Mouse (Mus musculus): Measurements from ENCODE around the gene Git1.

Git1 gene

GRCm38 (mm10) chr11:77502481-77502880 lies 9.1 kb downstream of the Git1 start:
- peak; percentile 3 for DNase-seq

DNA sequence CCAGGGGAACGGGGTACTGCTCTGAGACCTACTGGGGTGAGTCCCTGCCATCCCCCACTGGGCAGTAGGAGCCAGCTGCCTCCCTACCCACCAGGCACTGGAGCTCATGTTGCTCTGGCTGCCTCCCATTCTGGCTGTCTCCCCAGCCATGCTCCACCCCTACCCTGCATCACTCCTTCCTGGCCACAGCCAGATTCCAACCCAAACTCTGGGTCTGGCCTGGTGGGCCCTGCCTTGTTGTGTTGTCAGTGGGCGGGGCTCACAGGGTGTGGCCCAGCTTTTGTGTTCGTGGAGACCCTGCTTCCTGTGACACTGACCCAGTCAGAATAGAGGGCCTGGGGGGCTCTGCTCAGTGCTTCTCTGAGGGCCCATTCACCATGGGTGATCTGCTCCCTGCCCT lies 10.1 kb downstream of the Git1 start:
- DNase-seq, result no peak

DNA sequence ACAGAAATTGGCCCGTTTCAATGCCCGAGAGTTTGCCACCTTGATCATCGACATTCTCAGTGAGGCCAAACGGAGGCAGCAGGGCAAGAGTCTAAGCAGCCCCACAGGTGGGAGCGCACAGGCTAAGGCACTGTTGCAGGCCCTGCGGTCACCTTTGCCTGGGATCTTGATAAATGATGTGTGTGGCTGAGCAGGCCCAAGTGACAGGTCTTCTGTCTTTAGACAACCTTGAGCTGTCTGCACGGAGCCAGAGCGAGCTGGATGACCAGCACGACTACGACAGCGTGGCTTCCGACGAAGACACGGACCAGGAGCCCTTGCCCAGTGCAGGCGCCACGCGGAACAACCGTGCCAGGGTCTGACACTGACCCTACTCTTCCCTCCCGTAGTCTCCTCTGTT lies 11.0 kb downstream of the Git1 start:
- DNase-seq, result no peak

DNA sequence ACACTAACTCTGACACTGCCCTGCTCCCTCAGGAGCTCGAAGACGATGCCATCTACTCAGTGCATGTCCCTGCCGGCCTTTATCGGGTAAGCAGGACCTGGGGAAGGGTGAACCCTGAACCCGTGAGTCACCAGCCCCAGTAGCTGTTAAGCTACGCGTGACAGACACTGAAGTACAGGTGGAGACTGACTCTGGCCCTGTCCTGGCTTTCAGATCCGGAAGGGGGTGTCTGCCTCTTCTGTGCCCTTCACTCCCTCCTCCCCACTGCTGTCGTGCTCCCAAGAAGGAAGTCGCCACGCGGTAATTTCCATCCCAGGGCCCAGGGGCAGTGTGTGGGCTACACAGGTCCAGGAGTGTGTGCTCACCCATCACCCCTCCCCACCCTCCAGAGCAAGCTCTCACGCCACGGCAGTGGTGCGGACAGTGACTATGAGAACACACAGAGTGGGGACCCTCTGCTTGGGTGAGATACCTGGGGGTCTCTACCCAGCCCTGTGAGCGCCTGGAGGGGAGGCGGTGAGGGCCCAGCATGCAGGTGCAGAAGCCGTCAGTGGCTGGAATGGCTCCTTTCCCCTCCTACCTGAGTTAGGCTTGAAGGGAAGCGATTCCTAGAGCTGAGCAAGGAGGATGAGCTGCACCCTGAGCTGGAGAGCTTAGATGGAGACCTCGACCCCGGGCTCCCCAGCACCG lies 12.1 kb downstream of the Git1 start:
- no peak for DNase-seq

GRCm38 (mm10) chr11:77506273-77506672 lies 12.9 kb downstream of the Git1 start:
- peak; percentile 86 for DNase-seq

GRCm38 (mm10) chr11:77506941-77507340 lies 13.6 kb downstream of the Git1 start:
- no peak for DNase-seq

DNA sequence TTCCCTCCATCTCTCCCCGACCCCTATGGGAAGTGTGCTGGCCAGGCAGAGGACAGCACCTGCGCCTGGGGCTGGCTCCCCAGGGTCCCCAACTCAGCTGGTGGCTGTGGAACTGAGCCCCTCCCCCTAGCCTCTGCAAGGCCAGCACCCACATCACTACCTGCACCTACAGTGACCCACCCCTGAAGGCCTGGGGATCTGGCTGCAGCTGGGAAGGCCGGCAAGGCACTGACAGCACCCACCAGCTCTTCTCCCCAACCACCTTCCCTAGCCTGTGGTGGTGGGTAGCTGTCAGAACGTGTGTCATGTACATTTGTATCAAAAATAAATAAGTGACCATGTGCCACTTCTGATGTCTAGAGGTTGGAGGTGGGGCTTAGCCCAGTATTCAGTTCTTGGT lies 14.1 kb downstream of the Git1 start:
- peak; percentile 17 for DNase-seq

DNA sequence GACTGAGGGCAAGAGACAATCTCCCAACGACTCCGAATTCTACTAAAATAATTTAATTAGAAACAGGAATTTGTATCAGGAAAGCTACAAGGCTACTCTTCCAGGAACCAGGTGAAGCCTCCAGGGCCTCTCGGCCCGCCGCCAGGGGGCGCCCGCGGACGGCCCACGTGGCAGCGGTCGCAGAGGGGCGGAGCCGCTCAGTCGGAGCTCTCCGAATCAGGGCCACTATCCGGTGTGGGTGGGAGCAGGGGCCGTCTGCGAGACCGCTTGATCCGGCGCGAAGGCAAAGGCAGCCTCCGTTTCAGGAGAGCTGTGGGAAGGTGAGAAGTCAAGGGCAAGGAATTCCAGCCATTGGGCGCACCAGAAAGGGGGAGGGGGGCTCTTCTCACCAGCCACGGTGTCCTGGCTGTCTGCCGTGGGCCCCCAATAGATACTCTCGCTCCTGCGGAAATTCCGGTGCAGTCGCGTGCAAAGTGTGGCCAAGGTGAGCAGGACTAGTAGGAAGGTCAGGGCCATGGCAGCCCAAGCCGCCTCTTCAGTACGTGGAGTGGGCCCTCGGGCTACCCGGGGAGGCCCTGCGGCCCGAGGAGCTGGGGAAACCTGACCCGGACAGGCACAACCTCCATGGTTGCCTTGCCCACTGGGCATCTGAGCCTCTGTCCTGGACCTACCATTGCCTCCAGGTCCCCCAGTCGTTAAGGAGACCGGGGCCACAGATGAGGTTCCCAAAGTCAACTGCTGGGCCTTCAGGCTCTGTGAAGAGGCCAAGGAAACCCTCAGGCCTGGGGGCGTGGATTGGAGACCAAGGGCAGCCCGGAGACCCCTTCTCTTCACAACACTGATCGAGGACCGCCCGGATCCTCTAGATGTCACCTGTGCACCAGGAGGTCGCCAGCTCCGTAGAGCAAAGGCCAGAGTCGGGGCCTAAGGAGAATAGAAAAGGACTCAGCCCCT lies 15.0 kb downstream of the Git1 start:
- DNase-seq, result peak; percentile 83

DNA sequence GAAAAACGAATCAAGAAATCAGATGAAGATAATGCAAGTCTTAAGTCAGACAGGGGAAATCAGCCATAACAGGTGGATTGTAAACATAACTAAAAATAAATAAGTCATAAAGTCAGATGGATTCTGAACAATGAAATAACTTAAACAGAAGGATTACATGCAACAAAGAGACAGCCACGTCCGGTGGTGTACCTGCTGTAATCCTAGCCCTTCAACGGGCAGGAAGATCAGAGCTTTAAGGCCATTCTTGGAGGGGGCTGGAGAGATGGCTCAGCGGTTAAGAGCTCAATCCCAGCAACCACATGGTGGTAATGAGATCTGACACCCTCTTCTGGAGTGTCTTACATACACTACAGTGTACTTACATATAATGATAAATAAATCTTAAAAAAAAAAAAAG lies 18.0 kb downstream of the Git1 start:
- no peak for DNase-seq

- DNase-seq, result peak; percentile 86
Observed at GRCm38 (mm10) chr11:77512891-77513810, 19.8 kb downstream of the Git1 start.

GRCm38 (mm10) chr11:77513811-77514170 lies 20.4 kb downstream of the Git1 start:
- DNase-seq, result peak; percentile 27

DNA sequence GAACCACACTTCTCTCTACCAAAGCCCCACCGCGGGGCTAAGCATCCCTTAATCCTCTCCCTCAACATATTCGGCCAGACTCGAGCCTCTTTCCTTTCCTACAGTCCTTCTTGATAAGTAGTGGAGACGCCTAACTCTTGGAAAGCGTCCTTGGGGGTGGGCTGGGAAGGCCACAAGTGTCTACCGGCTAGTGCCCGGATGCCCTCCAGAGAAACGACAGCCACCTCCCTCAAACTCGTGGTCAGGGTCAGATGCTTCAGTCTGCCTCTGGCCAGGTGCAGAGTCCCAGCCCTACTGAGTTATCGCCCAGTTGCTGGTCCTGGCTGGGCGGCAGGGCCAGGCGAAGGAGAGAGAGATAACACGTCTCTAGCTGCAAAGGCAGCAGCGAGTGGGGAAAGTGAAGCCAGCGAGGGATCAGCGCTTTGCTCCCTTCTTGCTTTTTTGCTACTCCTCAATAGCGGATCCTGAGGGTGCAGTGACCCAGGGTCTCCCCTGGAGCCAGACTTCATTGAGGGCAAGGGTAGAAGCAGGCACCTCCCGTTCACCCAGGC lies 21.0 kb downstream of the Git1 start:
- peak; percentile 22 for DNase-seq

DNA sequence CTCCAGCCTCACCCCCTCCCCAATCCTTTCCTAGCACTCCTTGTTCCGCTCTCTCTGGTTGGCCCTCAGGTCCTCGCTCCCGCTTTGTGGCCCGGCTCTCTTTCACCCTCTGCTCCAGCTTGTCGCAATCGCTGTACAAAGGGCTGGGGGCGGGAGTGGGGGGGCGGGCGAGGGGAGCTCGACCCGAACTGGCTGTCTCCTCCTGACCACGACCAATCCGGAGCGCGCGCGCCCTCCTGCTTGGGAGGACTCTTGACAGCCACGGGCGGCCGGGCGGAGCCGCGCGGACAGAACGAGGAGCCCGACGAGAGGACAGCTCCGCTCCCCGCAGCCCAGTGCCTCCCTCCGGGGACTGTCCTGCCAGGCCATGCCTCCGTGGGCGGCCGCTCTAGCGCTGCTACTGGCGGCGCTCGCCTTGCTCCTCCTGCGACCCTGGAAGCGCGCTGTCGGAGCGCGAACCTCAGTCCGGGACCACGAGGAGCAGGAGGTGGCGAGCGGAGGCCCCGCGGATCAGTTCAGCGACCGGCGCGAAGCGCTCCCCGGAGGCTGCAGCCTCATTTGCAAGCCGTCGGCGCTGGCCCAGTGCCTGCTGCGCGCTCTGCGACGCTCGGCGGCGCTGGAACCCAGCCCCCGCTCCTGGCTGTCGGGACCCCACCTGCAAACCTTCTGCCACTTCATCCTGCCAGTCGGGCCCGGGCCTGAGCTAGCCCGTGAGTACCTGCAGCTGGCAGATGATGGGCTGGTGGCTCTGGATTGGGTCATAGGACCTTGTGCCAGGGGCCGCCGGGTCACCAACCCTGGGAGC lies 21.7 kb downstream of the Git1 start, which contains the start of gene Abhd15:
Gene Abhd15 (plus strand): TSS at position 290 of the 805 bp plus-strand sequence.
- peak; percentile 79 for DNase-seq

DNA sequence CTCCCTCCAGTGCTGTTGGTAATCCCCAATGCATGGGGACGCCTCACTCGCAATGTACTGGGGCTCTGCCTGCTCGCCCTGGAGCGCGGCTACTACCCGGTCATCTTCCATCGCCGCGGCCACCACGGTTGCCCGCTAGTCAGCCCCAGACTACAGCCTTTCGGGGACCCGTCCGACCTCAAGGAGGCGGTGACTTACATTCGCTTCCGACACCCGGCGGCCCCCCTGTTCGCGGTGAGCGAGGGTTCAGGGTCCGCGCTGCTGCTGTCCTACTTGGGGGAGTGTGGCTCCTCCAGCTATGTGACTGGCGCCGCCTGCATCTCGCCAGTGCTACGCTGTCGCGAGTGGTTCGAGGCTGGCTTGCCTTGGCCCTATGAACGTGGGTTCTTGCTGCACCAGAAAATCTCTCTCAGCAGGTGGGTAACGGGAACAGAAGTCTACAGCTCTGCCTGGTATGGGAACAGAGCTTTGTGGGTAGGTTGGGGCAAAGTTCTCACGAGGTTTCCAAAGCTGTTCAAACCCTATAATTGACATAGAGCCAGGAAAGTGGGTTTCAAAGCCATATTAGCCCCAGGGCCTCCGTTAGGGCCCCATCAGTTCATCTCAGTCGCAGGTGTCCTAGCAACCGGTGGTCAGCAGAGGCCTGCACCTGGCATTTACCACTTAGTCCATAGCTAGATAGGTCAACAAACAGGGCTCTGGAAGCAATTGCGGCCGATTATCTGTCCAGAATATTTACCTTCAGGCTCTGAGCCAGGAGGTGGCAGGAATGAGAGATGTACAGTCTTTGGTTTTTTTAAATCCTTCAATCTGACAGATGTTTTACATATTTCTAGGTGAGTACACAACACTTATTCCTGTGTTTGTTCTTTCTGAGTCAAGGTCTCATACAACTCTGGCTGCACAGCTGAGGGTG lies 22.5 kb downstream of the Git1 start, which contains the start of gene Trp53i13:
Gene Trp53i13 (minus strand): TSS at position 344 of the 916 bp plus-strand sequence.
- peak; percentile 26 for DNase-seq

DNA sequence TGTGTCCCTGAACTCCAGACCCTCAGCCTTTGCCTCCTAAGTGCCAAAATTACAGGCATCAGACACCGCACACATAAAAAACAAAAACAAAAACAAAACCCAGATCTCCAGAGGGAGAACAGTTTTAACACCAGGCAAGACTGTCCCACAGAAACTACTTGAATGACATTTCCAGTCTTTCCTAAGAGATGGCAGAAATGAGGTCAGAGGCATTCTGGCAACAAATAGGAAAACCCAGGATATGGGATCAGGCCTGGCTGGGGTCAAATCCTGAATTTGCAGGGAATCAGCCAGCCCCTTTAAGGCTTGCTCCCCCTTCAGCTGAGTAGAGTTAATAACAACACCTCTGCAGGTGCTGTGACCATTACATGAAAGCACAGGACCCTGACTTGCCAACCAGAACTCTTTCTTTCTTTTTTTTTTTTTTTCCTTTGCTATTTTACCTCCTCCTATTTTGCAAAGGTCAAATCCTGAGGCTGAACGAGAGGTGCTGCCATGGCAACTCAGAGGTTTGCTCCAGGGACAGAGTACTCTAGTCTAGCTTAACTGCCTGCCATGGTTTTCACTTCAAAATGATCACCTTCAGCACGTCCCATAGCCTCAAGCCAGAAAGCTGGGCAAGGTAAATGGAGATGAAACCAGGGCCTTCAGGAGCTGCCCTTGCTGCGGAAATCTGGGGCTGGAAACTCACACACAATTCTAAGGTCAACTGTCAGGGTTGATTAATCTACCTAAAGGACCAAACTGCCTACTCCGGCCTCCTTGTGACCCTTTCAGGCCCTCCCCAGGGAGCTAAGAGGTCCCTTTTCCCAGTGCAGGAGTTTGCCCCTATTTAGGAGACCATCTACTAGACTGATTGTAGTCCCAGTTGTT lies 23.4 kb downstream of the Git1 start:
- peak; percentile 23 for DNase-seq

DNA sequence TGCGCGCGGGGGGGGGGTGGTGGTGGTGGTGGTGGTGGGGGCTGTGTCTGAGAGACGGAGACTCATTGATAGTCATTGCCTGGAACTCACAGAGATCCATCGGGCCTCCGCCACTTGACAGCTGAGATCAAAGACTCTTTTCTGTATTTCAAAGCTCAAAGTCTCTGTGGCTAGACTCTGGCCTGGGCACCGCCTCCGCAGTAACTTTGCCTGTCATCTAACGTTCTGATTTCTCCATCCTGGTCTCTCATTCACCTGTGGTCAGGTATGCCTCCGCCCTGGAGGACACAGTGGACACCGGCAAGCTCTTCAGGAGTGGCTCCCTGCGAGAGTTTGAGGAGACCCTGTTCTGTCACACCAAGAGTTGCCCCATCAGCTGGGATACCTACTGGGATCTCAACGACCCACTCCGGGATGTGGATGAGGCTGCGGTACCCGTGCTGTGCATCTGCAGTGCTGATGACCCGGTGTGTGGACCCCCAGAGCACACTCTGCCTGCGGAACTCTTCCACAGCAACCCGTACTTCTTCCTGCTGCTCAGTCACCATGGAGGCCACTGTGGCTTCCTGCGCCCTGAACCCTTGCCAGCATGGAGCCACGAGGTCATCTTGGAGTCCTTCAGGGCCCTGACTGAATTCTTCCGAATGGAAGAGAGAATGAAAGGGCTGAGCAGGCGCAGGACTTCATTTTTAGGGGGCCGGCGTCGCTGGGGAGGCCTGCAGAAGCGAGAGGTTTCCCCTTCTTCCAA lies 24.9 kb downstream of the Git1 start:
- DNase-seq, result no peak

- peak; percentile 27 for DNase-seq
Observed at GRCm38 (mm10) chr11:77519043-77519442, 25.7 kb downstream of the Git1 start, which contains the start of gene Gm10392. Gene Gm10392, minus strand, starts transcription at chr11:77519198.

Data from kidney, adult 11 months (tissue).